Comparison of ENCODE assay signal across 8 mouse cellular contexts in genomic region chr10:7954989-7955633, GRCm38 (mm10). TPM values are rescaled to one million over a fixed set of nuclear protein-coding genes. Genes with fewer than 3 reads are reported as not detected.
DNase-seq lines count a peak whose midpoint lies in the region; ATAC-seq and TF ChIP-seq lines count a peak whose summit lies in the region.

No protein-coding gene starts in this region.

- TF ChIP-seq CTCF in G1E (IDR thresholded peaks at IDR 0.05; ENCODE audit: low read depth, low read length): no peak
- no peak for TF ChIP-seq CTCF in layer of hippocampus, adult 2 months (conservative IDR thresholded peaks at IDR 0.05)
- TF ChIP-seq CTCF in lung, postnatal 0 days (IDR thresholded peaks at IDR 0.05): no peak

- H3K36me3 ChIP-seq in G1E (replicated peaks): peaks cover 14% of the 10 kb centered on the region
- H3K36me3 ChIP-seq in forebrain, embryonic 14.5 days (ENCODE audit: control insufficient read depth, insufficient read depth, low read length): no peaks in the 10 kb centered on the region
- H3K36me3 ChIP-seq in lung, postnatal 0 days (ENCODE audit: insufficient read depth, low read length): no peaks in the 10 kb centered on the region

- H3K4me2 ChIP-seq in forebrain, embryonic 14.5 days (ENCODE audit: low read length): peak overlapping the region; percentile 94
- H3K4me2 ChIP-seq in lung, postnatal 0 days (replicated peaks; ENCODE audit: low read depth, low read length): peak overlapping the region; percentile 58

- no peaks in the 10 kb centered on the region for H3K9me3 ChIP-seq in G1E (replicated peaks)
- H3K9me3 ChIP-seq in forebrain, embryonic 14.5 days (replicated peaks; ENCODE audit: control insufficient read depth, low read length): no peaks in the 10 kb centered on the region
- no peaks in the 10 kb centered on the region for H3K9me3 ChIP-seq in lung, postnatal 0 days (ENCODE audit: low read length)

- H3K9ac ChIP-seq in forebrain, embryonic 14.5 days (ENCODE audit: low read length): peak overlapping the region; percentile 99
- H3K9ac ChIP-seq in lung, postnatal 0 days (replicated peaks; ENCODE audit: low read depth): peak overlapping the region; percentile 90

- intact Hi-C loops in heart, postnatal 25 days (cut with DNase I): loop anchor here (5.0 kb wide), 1 partner anchor 38 kb away; no protein-coding TSS in a partner anchor

- peak overlapping the region; percentile 98 for H3K27ac ChIP-seq in forebrain, embryonic 14.5 days (ENCODE audit: low read depth, low read length)
- H3K27ac ChIP-seq in layer of hippocampus, adult 2 months: peak overlapping the region; percentile 98
- peak overlapping the region; percentile 98 for H3K27ac ChIP-seq in lung, postnatal 0 days (ENCODE audit: low read length)

- under 1% methylated on average over 23 of the region's 31 CpGs for WGBS in forebrain, embryonic 14.5 days
- WGBS in lung, postnatal 0 days: 3% methylated on average over 18 of the region's 31 CpGs

- DNase-seq in G1E (ENCODE audit: low spot score): peak; percentile 58
- peak; percentile 40 for DNase-seq in forebrain, embryonic 14.5 days (ENCODE audit: low spot score)
- DNase-seq in heart, postnatal 25 days (ENCODE audit: low spot score): peak; percentile 20
- peak; percentile 16 to 27 for DNase-seq in layer of hippocampus, adult 2 months (ENCODE audit: low spot score in 2 of 2)
- DNase-seq in lung, postnatal 0 days (ENCODE audit: low spot score): peak; percentile 50
- DNase-seq in ovary, adult 18-20 months (ENCODE audit: low spot score): peak; percentile 11
- DNase-seq in thymus, postnatal 10 days (ENCODE audit: low spot score in 2 of 2): peak; percentile 50

- peaks cover 2% of the 10 kb centered on the region; the same call in 1 of the 2 replicates for H3K27me3 ChIP-seq in G1E (ENCODE audit: insufficient read depth, low read length)
- no peaks in the 10 kb centered on the region for H3K27me3 ChIP-seq in forebrain, embryonic 14.5 days (replicated peaks; ENCODE audit: control insufficient read depth, insufficient read depth, low read length)
- H3K27me3 ChIP-seq in lung, postnatal 0 days (replicated peaks; ENCODE audit: insufficient read depth, low read length): no peaks in the 10 kb centered on the region

- H3K4me3 ChIP-seq in G1E (ENCODE audit: low read depth, low read length): peak overlapping the region; percentile 85
- H3K4me3 ChIP-seq in forebrain, embryonic 14.5 days (ENCODE audit: low read depth, low read length): peak overlapping the region; percentile 95
- peak overlapping the region; percentile 63 for H3K4me3 ChIP-seq in layer of hippocampus, adult 2 months
- peak overlapping the region; percentile 90 for H3K4me3 ChIP-seq in lung, postnatal 0 days (ENCODE audit: low read depth, low read length)

- peak; percentile 35; the same call in 1 of the 2 replicates for ATAC-seq in G1E (ENCODE audit: extremely low read depth, insufficient number of reproducible peaks, low FRiP score, poor library complexity, severe bottlenecking)
- 0 out of 2 replicates have a peak, but pooled peaks have one; percentile 20 for ATAC-seq in cerebellum, adult (ENCODE audit: insufficient number of reproducible peaks, low FRiP score, low TSS enrichment)
- ATAC-seq in forebrain, embryonic 14.5 days: no peak; the same call in 1 of the 2 replicates
- no peak for ATAC-seq in lung, postnatal 0 days

- no peak for TF ChIP-seq EP300 in lung, postnatal 0 days (IDR thresholded peaks at IDR 0.05)

- peaks cover 41% of the 10 kb centered on the region for H3K4me1 ChIP-seq in G1E (ENCODE audit: insufficient read depth, low read depth, low read length)
- H3K4me1 ChIP-seq in forebrain, embryonic 14.5 days (ENCODE audit: control insufficient read depth, insufficient read depth, low read length): peaks cover 20% of the 10 kb centered on the region
- H3K4me1 ChIP-seq in lung, postnatal 0 days (ENCODE audit: insufficient read depth, low read depth, low read length): peaks cover 9% of the 10 kb centered on the region; the same call in 1 of the 2 replicates

RNA-seq across cellular contexts. Expression of gene Tab2, which starts 0.9 kb away (rescaled TPM):
- total RNA-seq in G1E (2014; fragmentation: Nextera tagmentation) (339 and 398 TPM in 2 replicates), G1E (2017) (68.5 and 74.7 TPM in 2 replicates)
- polyA plus RNA-seq in G1E (2012): 14.7 and 15.9 TPM in 2 replicates
- 19.1 and 19.4 TPM in 2 replicates for polyA plus RNA-seq in forebrain, embryonic 14.5 days (2014; fragmentation: Nextera tagmentation; extraction: Ambion mirVana)
- 10 to 100 TPM; 41.7 to 46.6 TPM for total RNA-seq in heart, postnatal 25 days (2021)
- total RNA-seq in layer of hippocampus, adult 2 months (2021): 10 to 100 TPM; 57.3 to 58.0 TPM
- polyA plus RNA-seq in lung, postnatal 0 days (2015; fragmentation: Nextera tagmentation; extraction: Ambion mirVana): 16.8 and 18.7 TPM in 2 replicates

Comparison
In these comparisons a context has a peak if more than half of its experiments do, and no peak if none do; other contexts are left out.
1. ATAC-seq: peak in G1E (single experiment) and cerebellum, adult (single experiment); none in forebrain, embryonic 14.5 days (single experiment) and lung, postnatal 0 days (single experiment).
2. Peak in every context shown above with its lines, with median percentiles within 50 percentile points of each other: DNase-seq, H3K4me3 ChIP-seq and H3K27ac ChIP-seq.